Mouse (Mus musculus) midbrain, embryonic 14.5 days (tissue): Measurements from ENCODE around the gene Tedc2. TPM values are rescaled to one million over a fixed set of nuclear protein-coding genes. Genes with fewer than 3 reads are reported as not detected.

Experiments used
- ATAC-seq: fragments of 200-750 bp; cut with Nextera tagmentation; 2 replicates; pipeline ENCODE4 v1.8.0; 2017; ENCODE audit warnings: moderate number of reproducible peaks, moderate library complexity; ENCODE audit not compliant: low FRiP score, low TSS enrichment
- DNase-seq: peaks from one replicate; pipeline ENCODE4 v3.0.0-alpha.2; 2015
- H3K27ac ChIP-seq: fragments of 300-500 bp; sonication (generic); replicated peaks from 2 replicates; pipeline ENCODE4 v1.5.1; 2014; ENCODE audit warnings: mild to moderate bottlenecking, low read depth, low read length, moderate library complexity
- H3K27me3 ChIP-seq: fragments of 300-500 bp; sonication (generic); 2 replicates; pipeline ENCODE4 v1.6.1; 2014; ENCODE audit warnings: low read length, control low read depth, mixed read lengths; ENCODE audit not compliant: control insufficient read depth, insufficient read depth
- H3K36me3 ChIP-seq: fragments of 300-500 bp; sonication (generic); 2 replicates; pipeline ENCODE4 v1.6.1; 2014; ENCODE audit warnings: low read length, control low read depth; ENCODE audit not compliant: control insufficient read depth, insufficient read depth
- H3K4me1 ChIP-seq: fragments of 300-500 bp; sonication (generic); 2 replicates; pipeline ENCODE4 v1.6.1; 2014; ENCODE audit warnings: mild to moderate bottlenecking, antibody characterized with exemption, low read length, control low read depth; ENCODE audit not compliant: control insufficient read depth, insufficient read depth
- H3K4me2 ChIP-seq: fragments of 300-500 bp; sonication (generic); 2 replicates; pipeline ENCODE4 v1.6.1; 2014; ENCODE audit warnings: mild to moderate bottlenecking, low read length, moderate library complexity
- H3K4me3 ChIP-seq: fragments of 300-500 bp; sonication (generic); replicated peaks from 2 replicates; pipeline ENCODE4 v1.5.1; 2014; ENCODE audit warnings: low read depth, low read length
- H3K9ac ChIP-seq: fragments of 300-500 bp; sonication (generic); replicated peaks from 2 replicates; pipeline ENCODE4 v1.6.1; 2014; ENCODE audit warnings: mild to moderate bottlenecking, low read length, moderate library complexity
- H3K9me3 ChIP-seq: fragments of 300-500 bp; sonication (generic); 2 replicates; pipeline ENCODE4 v1.6.1; 2016; ENCODE audit warnings: low read length, control low read depth, mixed read lengths; ENCODE audit not compliant: control insufficient read depth
- WGBS: fragments of 180-500 bp; shearing (Covaris S2); extraction: QIAGEN DNeasy Blood & Tissue Kit; methylation state at CpG from one replicate; pipeline ENCODE4 v1.1.7; 2014; 5-methylcytosine and 5-hydroxymethylcytosine counted together
- polyA plus RNA-seq: library from polyadenylated mRNA; unstranded; fragments of >200 nt; fragmentation: Nextera tagmentation; extraction: Ambion mirVana; gene quantifications from 2 replicates; pipeline ENCODE4 v1.2.1, GENCODE M21; 2014

The Tedc2 gene
- polyA plus RNA-seq, 1 experiment from 2014 or later = 9.0 TPM

DNA sequence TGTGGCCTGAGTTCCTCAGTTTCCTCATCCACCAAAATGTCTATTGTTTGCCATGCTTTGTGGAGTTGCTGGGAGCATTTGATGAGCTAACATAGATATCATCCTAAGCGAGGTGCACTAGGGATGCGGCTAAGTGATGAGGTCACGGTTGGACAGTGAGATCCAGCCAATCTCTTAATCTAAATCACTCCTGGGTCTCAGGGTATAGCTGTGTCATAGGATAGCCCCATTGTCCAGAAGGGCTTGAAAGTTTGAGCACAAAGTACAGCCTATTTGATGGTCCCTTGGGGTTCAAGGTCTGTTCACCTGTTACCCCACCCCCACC is 10.8 kb downstream of the Tedc2 start:
- 59% methylated on average over 3 of the region's 3 CpGs for WGBS
- no peak overlapping the region for H3K9ac ChIP-seq
- H3K27ac ChIP-seq = no peak overlapping the region; the same call in 1 of the 2 replicates

DNA sequence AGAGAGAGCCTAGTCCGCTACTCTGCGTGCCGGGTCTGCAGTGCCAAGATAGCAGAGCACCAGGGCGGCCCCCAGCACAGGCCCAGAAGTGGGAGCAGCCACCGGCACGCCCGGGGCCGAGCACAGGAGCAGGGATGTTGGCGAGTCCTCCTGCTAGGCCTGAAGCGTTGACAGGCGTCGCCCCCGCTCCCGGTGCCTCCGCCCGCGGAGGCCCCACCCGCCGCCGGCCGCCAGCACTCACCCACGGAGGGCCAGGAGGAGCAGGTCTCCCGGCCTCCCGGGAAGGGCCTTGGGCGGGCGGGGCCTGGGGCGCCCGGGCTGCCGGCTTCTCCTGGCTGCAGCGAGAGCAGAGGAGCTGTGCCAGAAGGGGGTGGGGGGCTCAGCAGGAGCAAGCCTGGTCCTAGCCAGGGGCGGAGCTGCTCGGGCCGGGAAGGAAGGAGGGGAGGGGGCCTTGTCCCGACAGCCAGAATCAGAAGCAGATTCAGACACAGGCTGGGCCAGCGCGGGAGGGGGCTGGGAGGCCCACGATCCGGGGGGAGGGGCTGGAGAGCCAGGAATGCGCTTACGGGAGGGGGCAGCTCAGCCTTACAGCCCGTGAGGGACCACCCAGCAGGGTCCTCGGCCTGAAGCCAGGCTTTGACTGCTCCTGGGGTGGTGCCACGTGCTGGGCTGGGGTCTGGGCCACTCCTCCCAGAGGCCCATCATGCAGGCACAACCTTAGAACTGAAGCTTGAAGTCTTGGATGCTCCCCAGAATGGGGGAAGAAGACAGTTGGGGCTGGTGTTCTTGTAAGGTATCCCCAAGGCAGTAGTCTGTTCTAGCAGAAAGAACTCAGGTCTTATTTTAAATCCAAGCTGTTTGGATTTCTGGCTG is 11.4 kb downstream of the Tedc2 start, which contains the start of gene Ntn3:
TSS of gene Ntn3 (minus strand) at position 489 of the 873 bp plus-strand sequence.
- Histone ChIP-seq H3K9me3 (no peaks in the 10 kb centered on the region), H3K4me2 (peak within 1 kb of the TSS; percentile 94), H3K4me3 (peak within 1 kb of the TSS; percentile 44), H3K4me1 (peaks cover 69% of the 10 kb centered on the region), H3K36me3 (no peaks in the 10 kb centered on the region), H3K9ac (peak within 1 kb of the TSS; percentile 75), H3K27ac (peak within 1 kb of the TSS; percentile 74), H3K27me3 (peaks cover 15% of the 10 kb centered on the region; the same call in 1 of the 2 replicates)
- DNase-seq (peak; percentile 79), ATAC-seq (peak; percentile 38)
- WGBS = 1% methylated on average over 43 of the region's 43 CpGs

More for the DNA sequence above, 10.8 kb downstream of the Tedc2 start:
- H3K9me3 ChIP-seq = no peaks in the 10 kb centered on the region
- no peak overlapping the region for H3K4me3 ChIP-seq
- H3K36me3 ChIP-seq = no peaks in the 10 kb centered on the region
- DNase-seq (no peak), ATAC-seq (no peak)
- peak overlapping the region; percentile 94 for H3K4me2 ChIP-seq
- H3K4me1 ChIP-seq = peaks cover 63% of the 10 kb centered on the region
- H3K27me3 ChIP-seq = peaks cover 15% of the 10 kb centered on the region; the same call in 1 of the 2 replicates

DNA sequence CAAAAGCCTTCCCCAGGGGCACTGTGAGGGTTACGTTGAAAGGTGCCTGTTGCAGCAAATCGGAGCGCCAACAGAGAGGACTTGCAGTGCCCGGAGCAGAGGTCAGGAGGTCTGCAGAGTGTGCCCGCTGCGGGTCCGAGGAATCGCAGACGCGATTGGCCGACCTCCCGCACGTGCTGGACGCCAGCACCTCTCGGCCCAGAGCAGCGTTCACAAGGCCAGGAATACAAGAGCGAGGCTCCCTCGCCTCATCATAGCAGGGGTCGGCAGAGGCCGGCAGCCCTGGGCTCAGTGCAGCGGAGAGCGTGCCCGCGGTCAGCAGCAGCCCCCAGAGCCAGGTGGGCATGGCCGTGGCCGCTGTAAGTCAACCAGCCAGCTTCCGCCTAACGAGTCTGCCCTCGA is 12.0 kb downstream of the Tedc2 start:
- H3K27me3 ChIP-seq = peaks cover 15% of the 10 kb centered on the region; the same call in 1 of the 2 replicates
- 1% methylated on average over 29 of the region's 29 CpGs for WGBS
- peak; percentile 50 for DNase-seq
- H3K36me3 ChIP-seq = no peaks in the 10 kb centered on the region
- peak overlapping the region; percentile 74 for H3K27ac ChIP-seq
- H3K9me3 ChIP-seq = no peaks in the 10 kb centered on the region
- peak overlapping the region; percentile 94 for H3K4me2 ChIP-seq
- peak overlapping the region; percentile 75 for H3K9ac ChIP-seq
- peaks cover 76% of the 10 kb centered on the region for H3K4me1 ChIP-seq
- peak overlapping the region; percentile 44 for H3K4me3 ChIP-seq
- no peak for ATAC-seq

DNA sequence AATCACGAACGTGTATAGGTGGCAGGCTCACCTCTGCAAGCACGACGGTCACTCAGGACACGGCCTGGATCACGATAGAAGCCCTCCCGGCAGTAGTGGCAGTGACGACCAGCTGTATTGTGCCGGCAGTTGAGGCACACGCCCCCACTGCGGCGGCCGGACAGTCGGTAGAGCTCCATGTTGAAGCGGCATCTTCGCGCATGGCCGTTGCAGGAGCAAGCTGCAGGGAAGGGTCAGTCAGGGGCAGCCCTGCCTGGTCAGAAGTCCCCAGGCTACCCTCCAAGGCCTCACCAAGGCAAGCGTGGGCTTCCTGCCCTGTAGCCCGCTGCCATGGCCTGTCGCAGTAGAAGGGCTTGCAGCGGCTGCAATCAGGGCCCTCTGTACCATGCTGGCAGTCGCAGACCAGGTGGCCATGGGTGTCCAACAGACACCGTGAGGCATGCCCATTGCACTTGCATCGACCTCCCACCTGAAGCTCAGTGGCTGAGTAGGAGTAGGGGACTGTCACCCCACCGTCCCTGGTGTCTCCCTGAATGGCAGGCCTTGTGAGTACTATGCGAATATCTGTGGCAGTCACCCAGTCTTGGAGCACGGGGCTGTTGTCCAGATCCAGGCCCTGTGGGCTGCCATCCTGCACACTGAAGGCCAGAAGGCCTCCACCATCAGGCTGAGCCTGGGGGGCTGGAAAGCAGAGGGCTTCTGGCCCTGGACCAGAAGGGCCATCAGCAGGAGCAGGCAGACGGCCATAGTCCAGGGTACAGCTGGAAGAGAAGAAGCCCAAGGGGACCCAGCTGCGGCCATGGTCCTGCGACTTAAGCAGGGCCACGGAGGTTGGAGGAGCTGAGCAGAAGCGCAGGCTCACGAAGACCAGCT is 12.6 kb downstream of the Tedc2 start:
- no peak overlapping the region for H3K27ac ChIP-seq

DNA sequence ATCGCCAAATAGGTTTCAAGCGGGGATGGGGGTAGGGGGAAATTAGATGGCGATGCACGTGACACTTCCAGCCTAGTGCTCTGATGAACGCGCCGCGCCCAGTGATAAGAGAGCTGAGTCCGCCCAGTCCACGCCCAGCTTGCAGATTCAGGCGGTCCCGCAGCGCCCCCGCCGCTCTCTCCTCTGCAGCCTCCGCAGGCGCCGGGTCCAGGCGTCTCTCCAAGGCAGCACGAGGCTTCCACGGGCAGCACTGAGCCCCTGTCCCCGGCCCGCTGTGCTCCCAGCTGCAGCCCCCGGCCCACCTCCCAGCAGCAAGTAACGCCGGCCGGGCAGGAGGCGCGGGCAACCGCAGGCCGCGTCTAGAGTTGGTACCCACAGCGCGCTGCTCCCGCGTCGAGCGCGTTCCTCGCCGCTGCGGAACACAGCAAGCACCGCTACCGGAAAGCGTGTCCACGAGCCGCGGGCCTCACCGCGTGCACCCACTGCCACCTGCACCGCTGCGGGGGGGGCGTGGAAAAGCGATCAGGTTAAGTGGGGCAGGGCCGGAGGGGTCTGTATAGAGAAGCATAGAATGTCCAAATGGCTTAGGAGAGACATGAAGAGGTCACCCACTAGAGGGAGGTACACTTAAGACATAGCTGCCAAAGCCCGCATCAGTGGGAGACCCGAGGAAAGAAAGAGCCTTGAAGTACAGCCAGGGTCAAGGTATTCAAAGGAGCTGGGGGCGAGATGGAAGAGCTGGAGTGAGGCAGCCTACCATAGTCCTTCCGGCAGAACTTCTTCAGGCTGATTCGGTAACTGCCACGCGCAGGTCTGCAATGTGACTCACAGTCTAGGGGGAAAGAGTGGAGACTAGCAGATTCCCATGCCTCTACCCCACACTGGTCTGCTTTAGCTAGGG is 13.9 kb downstream of the Tedc2 start:
- Histone ChIP-seq H3K27ac (peak overlapping the region; percentile 66), H3K4me2 (peak overlapping the region; percentile 94), H3K4me1 (peaks cover 82% of the 10 kb centered on the region), H3K36me3 (no peaks in the 10 kb centered on the region), H3K9me3 (no peaks in the 10 kb centered on the region), H3K4me3 (peak overlapping the region; percentile 74), H3K9ac (peak overlapping the region; percentile 61; the same call in 1 of the 2 replicates), H3K27me3 (peaks cover 15% of the 10 kb centered on the region; the same call in 1 of the 2 replicates)
- ATAC-seq = no peak
- whole genome bisulfite sequencing = 4% methylated on average over 62 of the region's 62 CpGs
- DNase-seq = peak; percentile 78

More for the DNA sequence above, 12.6 kb downstream of the Tedc2 start:
- H3K36me3 ChIP-seq = no peaks in the 10 kb centered on the region
- H3K9me3 ChIP-seq = no peaks in the 10 kb centered on the region
- H3K4me3 ChIP-seq = peak overlapping the region; percentile 44
- peaks cover 15% of the 10 kb centered on the region; the same call in 1 of the 2 replicates for H3K27me3 ChIP-seq
- H3K9ac ChIP-seq = peak overlapping the region; percentile 75
- DNase-seq = no peak
- WGBS = 55% methylated on average over 34 of the region's 34 CpGs
- H3K4me2 ChIP-seq = peak overlapping the region; percentile 94
- peaks cover 82% of the 10 kb centered on the region for H3K4me1 ChIP-seq
- no peak for ATAC-seq

DNA sequence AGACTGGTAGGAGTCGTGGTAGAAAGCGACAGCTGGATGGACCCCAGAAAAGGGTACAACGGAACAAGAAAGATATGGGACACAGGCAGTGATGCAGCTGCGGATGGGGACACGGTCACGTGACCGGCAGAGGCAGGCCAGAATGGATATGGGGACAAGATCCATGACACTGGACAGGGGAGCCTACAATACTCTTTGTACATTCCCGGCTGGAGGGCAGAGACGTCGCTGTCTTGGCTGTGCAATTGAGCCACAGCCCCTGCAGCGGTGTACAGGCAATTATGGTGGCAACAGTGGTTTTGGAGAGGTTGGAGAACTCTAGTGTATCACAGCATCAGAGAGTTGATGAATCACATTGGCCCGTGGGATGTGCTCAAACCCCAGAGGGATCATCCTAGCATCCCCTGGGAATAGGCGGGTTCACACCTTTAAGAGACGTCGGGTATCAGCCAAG is 14.7 kb downstream of the Tedc2 start:
- Histone ChIP-seq H3K9ac (peak overlapping the region; percentile 87), H3K36me3 (no peaks in the 10 kb centered on the region), H3K27me3 (peaks cover 15% of the 10 kb centered on the region; the same call in 1 of the 2 replicates), H3K4me2 (peak overlapping the region; percentile 94), H3K4me3 (peak overlapping the region; percentile 74), H3K9me3 (no peaks in the 10 kb centered on the region), H3K27ac (peak overlapping the region; percentile 77), H3K4me1 (peaks cover 74% of the 10 kb centered on the region)
- peak; percentile 34 for ATAC-seq
- peak; percentile 67 for DNase-seq
- 5% methylated on average over 15 of the region's 15 CpGs for WGBS

DNA sequence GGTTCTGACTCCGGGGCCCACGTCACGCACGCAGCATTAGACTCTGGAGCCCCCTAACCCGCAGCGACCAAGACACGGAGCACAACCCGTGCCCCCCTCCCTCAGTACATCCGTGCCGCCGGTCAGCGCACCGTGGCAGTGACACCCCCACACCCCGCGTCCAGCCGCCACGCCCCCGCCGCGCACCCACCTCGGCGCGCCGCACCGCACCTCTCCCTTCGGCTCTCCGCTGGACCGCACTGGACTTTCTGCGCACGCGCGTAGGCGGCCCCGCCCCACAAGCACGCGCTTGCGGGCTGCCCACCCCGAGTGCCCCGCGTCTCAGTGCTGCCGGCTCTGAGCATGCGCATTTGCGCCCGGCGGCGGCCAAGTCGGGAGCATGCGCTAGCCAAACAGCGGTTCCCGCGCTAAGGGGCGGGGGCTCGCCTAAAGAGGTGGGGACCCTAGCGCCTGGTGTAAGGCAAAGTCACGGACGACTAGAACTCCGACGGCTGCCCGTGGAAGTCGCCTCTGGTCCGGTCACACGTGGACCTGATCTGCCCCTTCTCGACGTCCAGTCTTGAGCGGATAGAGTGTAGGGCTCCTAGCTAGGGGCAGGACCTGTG is 15.3 kb downstream of the Tedc2 start, which contains the start of gene Tbc1d24:
TSS of gene Tbc1d24 (minus strand) at position 279 of the 605 bp plus-strand sequence.
- Histone ChIP-seq H3K27ac (peak within 1 kb of the TSS; percentile 77), H3K36me3 (no peaks in the 10 kb centered on the region), H3K9ac (peak within 1 kb of the TSS; percentile 87), H3K9me3 (no peaks in the 10 kb centered on the region), H3K27me3 (peaks cover 15% of the 10 kb centered on the region; the same call in 1 of the 2 replicates), H3K4me2 (peak within 1 kb of the TSS; percentile 94), H3K4me3 (peak within 1 kb of the TSS; percentile 74), H3K4me1 (peaks cover 71% of the 10 kb centered on the region)
- peak; percentile 84 for ATAC-seq
- under 1% methylated on average over 65 of the region's 65 CpGs for WGBS
- peak; percentile 98 for DNase-seq
